Mouse (Mus musculus) embryonic facial prominence, embryonic 14.5 days (tissue): Measurements from ENCODE around the gene Ppp2r3a. TPM values are rescaled to one million over a fixed set of nuclear protein-coding genes. Genes with fewer than 3 reads are reported as not detected.

Experiments used
- ATAC-seq: fragments of 200-750 bp; cut with Nextera tagmentation; 2 replicates; pipeline ENCODE4 v1.8.0; 2017; ENCODE audit warnings: low read depth, moderate number of reproducible peaks, moderate TSS enrichment
- DNase-seq: peaks from one replicate; pipeline ENCODE4 v3.0.0-alpha.2; 2015; ENCODE audit warnings: low spot score
- H3K27ac ChIP-seq: fragments of 300-500 bp; sonication (generic); replicated peaks from 2 replicates; pipeline ENCODE4 v1.5.1; 2014; ENCODE audit warnings: low read depth, mild to moderate bottlenecking, low read length, moderate library complexity
- H3K27me3 ChIP-seq: fragments of 300-500 bp; sonication (generic); replicated peaks from 2 replicates; pipeline ENCODE4 v1.6.1; 2014; ENCODE audit warnings: low read length; ENCODE audit not compliant: control insufficient read depth, insufficient read depth
- H3K36me3 ChIP-seq: fragments of 300-500 bp; sonication (generic); 2 replicates; pipeline ENCODE4 v1.6.1; 2014; ENCODE audit warnings: low read length, mixed read lengths; ENCODE audit not compliant: control insufficient read depth, insufficient read depth
- H3K4me1 ChIP-seq: fragments of 300-500 bp; sonication (generic); 2 replicates; pipeline ENCODE4 v1.6.1; 2014; ENCODE audit warnings: antibody characterized with exemption, low read length; ENCODE audit not compliant: control insufficient read depth, insufficient read depth
- H3K4me2 ChIP-seq: fragments of 300-500 bp; sonication (generic); 2 replicates; pipeline ENCODE4 v1.6.1; 2014; ENCODE audit warnings: low read depth, mild to moderate bottlenecking, low read length, moderate library complexity, mixed read lengths
- H3K4me3 ChIP-seq: fragments of 300-500 bp; sonication (generic); 2 replicates; pipeline ENCODE4 v1.5.1; 2014; ENCODE audit warnings: low read depth, mild to moderate bottlenecking, low read length
- H3K9ac ChIP-seq: fragments of 300-500 bp; sonication (generic); 2 replicates; pipeline ENCODE4 v1.6.1; 2014; ENCODE audit warnings: low read depth, mild to moderate bottlenecking, low read length, moderate library complexity, mixed read lengths
- H3K9me3 ChIP-seq: fragments of 300-500 bp; sonication (generic); 2 replicates; pipeline ENCODE4 v1.6.1; 2016; ENCODE audit warnings: low read length; ENCODE audit not compliant: control insufficient read depth
- WGBS: fragments of 180-500 bp; shearing (Covaris S2); extraction: QIAGEN DNeasy Blood & Tissue Kit; methylation state at CpG from one replicate; pipeline ENCODE4 v1.1.7; 2014; 5-methylcytosine and 5-hydroxymethylcytosine counted together
- polyA plus RNA-seq: library from polyadenylated mRNA; unstranded; fragments of >200 nt; fragmentation: Nextera tagmentation; extraction: Ambion mirVana; gene quantifications from 2 replicates; pipeline ENCODE4 v1.2.1, GENCODE M21; 2014

Ppp2r3a gene
- polyA plus RNA-seq, 1 experiment from 2014 or later = 29.8 TPM

- Histone ChIP-seq H3K27me3 (no peaks in the 10 kb centered on the region), H3K27ac (no peak overlapping the region), H3K36me3 (no peaks in the 10 kb centered on the region), H3K4me2 (no peak overlapping the region), H3K4me1 (no peaks in the 10 kb centered on the region), H3K9ac (no peak overlapping the region), H3K9me3 (no peaks in the 10 kb centered on the region), H3K4me3 (no peak overlapping the region)
- no peak for DNase-seq
- 75% methylated on average over 5 of the region's 5 CpGs for WGBS
- no peak for ATAC-seq
These were observed 91.5 kb downstream of the Ppp2r3a start for GRCm38 (mm10) chr9:101160092-101160491.

DNA sequence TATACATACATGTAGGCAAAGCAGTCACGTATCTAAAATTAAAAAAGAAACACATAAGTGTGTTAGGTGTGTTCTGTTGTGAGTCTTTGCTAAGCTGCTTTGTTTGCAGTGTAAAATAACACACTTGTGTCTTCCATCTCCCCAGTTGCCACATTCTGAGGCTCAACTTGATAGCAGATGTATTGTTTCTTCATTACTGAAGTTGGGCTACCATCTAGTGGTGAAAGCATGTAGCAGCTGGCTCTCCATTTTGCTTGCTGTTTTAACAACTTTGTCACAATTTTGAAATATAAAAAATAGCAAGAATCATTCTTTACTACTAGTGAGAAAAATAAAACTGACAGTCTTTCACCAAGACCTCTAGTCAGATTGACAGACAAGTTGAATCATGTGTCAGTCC lies 92.2 kb downstream of the Ppp2r3a start:
- H3K9ac ChIP-seq = no peak overlapping the region
- WGBS = 92% methylated on average over 1 of the region's 1 CpGs
- peak; percentile 64 for DNase-seq
- no peaks in the 10 kb centered on the region for H3K36me3 ChIP-seq
- ATAC-seq = no peak
- no peak overlapping the region for H3K4me3 ChIP-seq
- H3K27ac ChIP-seq = no peak overlapping the region
- no peaks in the 10 kb centered on the region for H3K4me1 ChIP-seq
- H3K4me2 ChIP-seq = no peak overlapping the region
- no peaks in the 10 kb centered on the region for H3K27me3 ChIP-seq
- no peaks in the 10 kb centered on the region for H3K9me3 ChIP-seq

GRCm38 (mm10) chr9:101152872-101153271 lies 98.7 kb downstream of the Ppp2r3a start:
- Histone ChIP-seq H3K9me3 (no peaks in the 10 kb centered on the region), H3K9ac (no peak overlapping the region), H3K4me1 (no peaks in the 10 kb centered on the region), H3K4me3 (no peak overlapping the region), H3K4me2 (no peak overlapping the region), H3K27ac (no peak overlapping the region), H3K36me3 (peaks cover 26% of the 10 kb centered on the region), H3K27me3 (no peaks in the 10 kb centered on the region)
- DNase-seq = peak; percentile 10
- no peak for ATAC-seq
- 73% methylated on average over 5 of the region's 5 CpGs for WGBS

DNA sequence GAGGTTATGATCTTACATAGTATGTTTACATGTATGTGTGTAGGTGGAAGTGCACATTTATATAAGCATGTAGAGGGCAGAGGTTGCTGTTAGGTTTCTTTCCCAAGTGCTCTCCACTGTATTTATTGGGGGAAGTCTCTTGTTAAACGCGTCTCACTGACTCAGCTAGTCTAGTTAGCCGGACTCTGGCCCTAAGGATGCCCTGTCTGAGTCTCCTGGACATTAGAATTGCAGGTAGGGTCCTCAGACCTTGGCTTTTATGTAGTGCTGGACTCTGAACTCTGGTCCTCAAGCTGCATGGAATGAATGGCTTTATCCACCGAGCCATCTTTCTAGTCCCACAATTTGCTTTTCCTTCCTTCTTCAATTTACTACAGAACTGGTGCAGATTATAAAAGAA lies 108.0 kb downstream of the Ppp2r3a start:
- peaks cover 52% of the 10 kb centered on the region for H3K36me3 ChIP-seq
- DNase-seq (no peak), ATAC-seq (no peak)
- no peak overlapping the region for H3K27ac ChIP-seq
- no peak overlapping the region for H3K4me2 ChIP-seq
- no peak overlapping the region for H3K4me3 ChIP-seq
- H3K9ac ChIP-seq = no peak overlapping the region
- H3K4me1 ChIP-seq = no peaks in the 10 kb centered on the region
- H3K9me3 ChIP-seq = peaks cover 3% of the 10 kb centered on the region; the same call in 1 of the 2 replicates
- H3K27me3 ChIP-seq = no peaks in the 10 kb centered on the region
- WGBS = 96% methylated on average over 4 of the region's 4 CpGs

DNA sequence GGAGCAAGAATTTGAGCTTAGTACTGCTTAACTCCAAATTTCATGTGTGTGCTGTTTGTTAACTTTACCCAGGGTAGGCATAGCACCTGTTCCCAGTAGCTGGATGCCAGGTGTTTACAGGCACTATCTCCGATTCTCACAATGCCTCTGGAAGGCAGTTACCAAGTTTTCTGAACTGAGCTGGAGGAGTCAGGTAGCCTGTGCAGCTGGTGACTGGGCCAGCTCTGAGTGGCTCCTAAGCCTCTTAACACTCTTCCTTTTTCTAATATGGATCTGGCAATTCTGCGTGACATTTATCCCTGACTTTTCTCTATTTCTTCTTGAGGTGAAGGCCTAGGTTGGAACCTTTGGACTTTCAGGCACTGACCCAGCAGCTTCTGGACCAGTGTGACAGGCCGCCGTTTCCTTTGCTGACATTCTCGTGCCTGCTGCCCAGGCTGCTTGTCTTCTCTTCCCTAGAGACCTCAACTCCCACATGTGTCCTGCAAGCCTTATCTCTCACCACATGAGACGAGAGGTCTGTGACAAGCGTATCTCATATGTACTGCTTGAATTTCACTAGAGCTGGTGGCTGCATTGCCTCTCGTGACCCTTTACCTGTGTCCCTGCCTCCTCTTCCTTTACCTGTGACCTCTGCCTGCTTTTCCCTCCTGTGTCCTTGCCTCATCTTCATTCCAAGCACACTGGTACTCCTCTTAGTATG lies 137.3 kb downstream of the Ppp2r3a start:
- Histone ChIP-seq H3K27ac (no peak overlapping the region), H3K9me3 (no peaks in the 10 kb centered on the region), H3K4me1 (no peaks in the 10 kb centered on the region), H3K27me3 (no peaks in the 10 kb centered on the region), H3K9ac (no peak overlapping the region), H3K4me3 (no peak overlapping the region), H3K36me3 (0 out of 2 replicates have a peak, but pooled peaks cover 8% of the 10 kb centered on the region), H3K4me2 (no peak overlapping the region)
- no peak for ATAC-seq
- no peak for DNase-seq
- 78% methylated on average over 8 of the region's 8 CpGs for WGBS

GRCm38 (mm10) chr9:101113317-101113716 lies 138.3 kb downstream of the Ppp2r3a start:
- ATAC-seq (no peak), DNase-seq (no peak)
- Histone ChIP-seq H3K36me3 (0 out of 2 replicates have a peak, but pooled peaks cover 8% of the 10 kb centered on the region), H3K9ac (no peak overlapping the region), H3K27me3 (no peaks in the 10 kb centered on the region), H3K4me3 (no peak overlapping the region), H3K4me1 (no peaks in the 10 kb centered on the region), H3K4me2 (no peak overlapping the region), H3K27ac (no peak overlapping the region), H3K9me3 (no peaks in the 10 kb centered on the region)
- WGBS = 76% methylated on average over 4 of the region's 4 CpGs

DNA sequence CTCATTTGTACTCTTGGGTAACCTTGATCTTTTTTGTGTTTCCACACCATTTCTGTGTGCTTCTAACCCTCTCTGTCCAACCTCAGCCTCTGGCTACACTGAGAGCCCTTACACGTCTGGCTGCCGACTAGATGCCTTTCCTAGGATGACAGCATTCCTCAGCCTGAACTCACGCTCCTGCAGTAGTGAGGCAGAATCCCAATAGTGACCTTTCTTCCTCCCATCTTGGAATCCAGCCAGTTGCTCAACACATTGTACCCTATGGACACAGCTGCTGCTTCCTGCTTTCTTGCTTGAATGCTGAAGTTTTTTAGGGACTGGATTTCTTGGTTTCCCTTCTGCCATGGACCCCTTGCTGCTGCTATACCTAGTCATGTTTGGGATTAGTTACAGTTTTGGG lies 141.6 kb downstream of the Ppp2r3a start:
- no peak overlapping the region for H3K9ac ChIP-seq
- no peaks in the 10 kb centered on the region for H3K4me1 ChIP-seq
- no peaks in the 10 kb centered on the region for H3K9me3 ChIP-seq
- 37% methylated on average over 3 of the region's 3 CpGs for WGBS
- peaks cover 27% of the 10 kb centered on the region for H3K36me3 ChIP-seq
- H3K4me3 ChIP-seq = no peak overlapping the region
- no peak overlapping the region for H3K27ac ChIP-seq
- peak; percentile 77 for DNase-seq
- no peak overlapping the region for H3K4me2 ChIP-seq
- ATAC-seq = peak; percentile 27; the same call in 1 of the 2 replicates
- no peaks in the 10 kb centered on the region for H3K27me3 ChIP-seq

DNA sequence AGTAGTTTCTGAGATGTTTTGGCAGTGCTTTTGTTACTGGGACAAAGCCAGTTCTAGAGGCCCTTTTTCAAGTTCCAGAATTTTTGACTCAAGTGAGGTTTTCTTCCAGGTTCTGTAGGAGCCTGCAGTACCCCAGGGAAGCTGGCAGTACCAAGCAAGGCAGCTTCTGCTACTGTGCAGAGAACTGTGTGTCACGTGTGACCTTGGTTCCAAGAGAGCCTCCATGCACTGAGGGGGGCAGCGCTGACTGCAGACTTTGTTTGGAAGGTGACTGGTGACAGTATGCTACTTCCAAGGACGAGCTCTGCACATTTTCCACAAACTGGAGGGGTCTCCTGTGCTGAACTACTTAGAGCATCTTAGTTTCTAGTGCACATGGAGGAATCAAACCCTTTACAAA lies 144.2 kb downstream of the Ppp2r3a start:
- peaks cover 37% of the 10 kb centered on the region for H3K36me3 ChIP-seq
- ATAC-seq = no peak
- WGBS = 73% methylated on average over 3 of the region's 3 CpGs
- H3K4me1 ChIP-seq = no peaks in the 10 kb centered on the region
- H3K4me3 ChIP-seq = no peak overlapping the region
- H3K27me3 ChIP-seq = no peaks in the 10 kb centered on the region
- no peak overlapping the region for H3K4me2 ChIP-seq
- H3K9ac ChIP-seq = no peak overlapping the region
- no peak overlapping the region for H3K27ac ChIP-seq
- H3K9me3 ChIP-seq = no peaks in the 10 kb centered on the region
- no peak for DNase-seq

DNA sequence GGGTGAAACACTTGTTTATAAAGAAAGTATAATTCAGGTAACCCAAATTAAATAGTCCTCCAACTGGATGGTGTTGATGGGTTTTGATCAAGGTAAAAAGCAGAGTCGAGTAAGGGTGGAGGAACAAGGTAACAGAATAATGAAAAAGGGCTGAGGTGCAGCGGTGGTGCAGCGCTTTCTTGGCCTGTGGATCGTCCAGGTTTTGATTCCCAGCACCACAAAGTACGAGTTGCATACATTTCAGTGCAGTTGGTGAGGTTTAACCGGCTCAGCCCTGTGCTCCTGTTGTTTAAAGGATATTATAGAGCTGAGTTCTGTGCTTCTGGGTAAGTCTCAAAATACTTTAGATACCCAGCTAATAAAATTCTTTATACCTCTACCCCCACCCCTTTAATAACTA lies 145.9 kb downstream of the Ppp2r3a start:
- DNase-seq = no peak
- H3K9ac ChIP-seq = no peak overlapping the region
- H3K9me3 ChIP-seq = no peaks in the 10 kb centered on the region
- no peaks in the 10 kb centered on the region for H3K4me1 ChIP-seq
- H3K36me3 ChIP-seq = peaks cover 51% of the 10 kb centered on the region
- no peaks in the 10 kb centered on the region for H3K27me3 ChIP-seq
- 95% methylated on average over 6 of the region's 6 CpGs for WGBS
- no peak overlapping the region for H3K27ac ChIP-seq
- no peak for ATAC-seq
- no peak overlapping the region for H3K4me3 ChIP-seq
- H3K4me2 ChIP-seq = no peak overlapping the region
